Mouse (Mus musculus) embryonic facial prominence, embryonic 14.5 days (tissue): Measurements from ENCODE around the gene Zfp869. TPM values are rescaled to one million over a fixed set of nuclear protein-coding genes. Genes with fewer than 3 reads are reported as not detected.
"Not testable (repeated sequence)": the region's sequence is repeated elsewhere in the genome, so short reads cannot be mapped to it uniquely, and the experiment has no call there.

Experiments
- ATAC-seq: fragments of 200-750 bp; cut with Nextera tagmentation; 2 replicates; pipeline ENCODE4 v1.8.0; 2017; ENCODE audit warnings: low read depth, moderate number of reproducible peaks, moderate TSS enrichment
- DNase-seq: peaks from one replicate; pipeline ENCODE4 v3.0.0-alpha.2; 2015; ENCODE audit warnings: low spot score
- H3K27ac ChIP-seq: fragments of 300-500 bp; sonication (generic); replicated peaks from 2 replicates; pipeline ENCODE4 v1.5.1; 2014; ENCODE audit warnings: low read depth, mild to moderate bottlenecking, low read length, moderate library complexity
- H3K27me3 ChIP-seq: fragments of 300-500 bp; sonication (generic); replicated peaks from 2 replicates; pipeline ENCODE4 v1.6.1; 2014; ENCODE audit warnings: low read length; ENCODE audit not compliant: control insufficient read depth, insufficient read depth
- H3K36me3 ChIP-seq: fragments of 300-500 bp; sonication (generic); 2 replicates; pipeline ENCODE4 v1.6.1; 2014; ENCODE audit warnings: low read length, mixed read lengths; ENCODE audit not compliant: control insufficient read depth, insufficient read depth
- H3K4me1 ChIP-seq: fragments of 300-500 bp; sonication (generic); 2 replicates; pipeline ENCODE4 v1.6.1; 2014; ENCODE audit warnings: antibody characterized with exemption, low read length; ENCODE audit not compliant: control insufficient read depth, insufficient read depth
- H3K4me2 ChIP-seq: fragments of 300-500 bp; sonication (generic); 2 replicates; pipeline ENCODE4 v1.6.1; 2014; ENCODE audit warnings: low read depth, mild to moderate bottlenecking, low read length, moderate library complexity, mixed read lengths
- H3K4me3 ChIP-seq: fragments of 300-500 bp; sonication (generic); 2 replicates; pipeline ENCODE4 v1.5.1; 2014; ENCODE audit warnings: low read depth, mild to moderate bottlenecking, low read length
- H3K9ac ChIP-seq: fragments of 300-500 bp; sonication (generic); 2 replicates; pipeline ENCODE4 v1.6.1; 2014; ENCODE audit warnings: low read depth, mild to moderate bottlenecking, low read length, moderate library complexity, mixed read lengths
- H3K9me3 ChIP-seq: fragments of 300-500 bp; sonication (generic); 2 replicates; pipeline ENCODE4 v1.6.1; 2016; ENCODE audit warnings: low read length; ENCODE audit not compliant: control insufficient read depth
- WGBS: fragments of 180-500 bp; shearing (Covaris S2); extraction: QIAGEN DNeasy Blood & Tissue Kit; methylation state at CpG from one replicate; pipeline ENCODE4 v1.1.7; 2014; 5-methylcytosine and 5-hydroxymethylcytosine counted together
- polyA plus RNA-seq: library from polyadenylated mRNA; unstranded; fragments of >200 nt; fragmentation: Nextera tagmentation; extraction: Ambion mirVana; gene quantifications from 2 replicates; pipeline ENCODE4 v1.2.1, GENCODE M21; 2014

Gene Zfp869
- polyA plus RNA-seq, 1 experiment from 2014 or later = 24.7 TPM

DNA sequence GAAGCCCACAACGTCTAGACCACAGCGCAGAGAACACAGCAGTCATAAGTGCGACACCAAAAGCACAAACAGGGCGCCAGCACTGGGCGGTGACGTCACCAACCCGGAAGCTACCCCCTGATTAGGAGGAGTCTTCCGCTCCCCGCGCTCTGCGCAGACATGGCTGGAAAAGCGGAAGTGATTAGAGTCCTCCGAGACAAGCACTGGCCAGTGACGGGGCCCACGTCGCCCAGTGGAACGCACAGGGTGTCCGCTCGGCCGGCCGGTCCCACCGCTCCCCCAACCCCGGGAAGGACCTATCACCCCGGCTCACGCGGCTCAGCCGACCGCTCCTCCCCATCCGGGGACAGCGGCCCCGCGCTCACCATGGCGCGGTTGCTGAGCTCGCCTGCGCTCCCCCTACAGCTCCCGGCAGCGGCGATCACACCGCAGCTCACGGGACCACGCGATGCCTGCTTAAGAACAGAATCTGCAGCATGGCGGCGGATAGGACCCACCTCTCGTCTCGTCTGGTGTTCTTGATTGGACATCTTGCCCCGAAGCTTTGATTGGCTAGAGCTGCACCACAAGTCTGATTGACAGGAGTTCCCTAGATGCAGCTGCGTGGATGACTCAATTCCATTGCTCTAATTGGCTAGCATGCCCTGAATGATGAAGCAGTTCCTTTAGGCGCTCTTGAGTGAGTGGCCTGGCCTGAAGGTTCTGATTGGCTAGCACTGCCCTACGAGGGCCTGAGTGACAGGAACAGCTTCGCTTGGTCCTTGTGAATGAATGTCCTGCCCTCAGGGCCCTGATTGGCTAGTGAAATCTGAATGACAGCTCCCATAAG lies 6.1 kb upstream of the Zfp869 start:
- H3K4me2 ChIP-seq = peak overlapping the region; percentile 56
- no peaks in the 10 kb centered on the region for H3K9me3 ChIP-seq
- H3K4me3 ChIP-seq = peak overlapping the region; percentile 80
- H3K27ac ChIP-seq = peak overlapping the region; percentile 100
- under 1% methylated on average over 39 of the region's 52 CpGs for WGBS
- no peaks in the 10 kb centered on the region for H3K27me3 ChIP-seq
- ATAC-seq = peak; percentile 98
- peak overlapping the region; percentile 98 for H3K9ac ChIP-seq
- peaks cover 6% of the 10 kb centered on the region for H3K4me1 ChIP-seq
- DNase-seq = peak; percentile 100
- peaks cover 15% of the 10 kb centered on the region; the same call in 1 of the 2 replicates for H3K36me3 ChIP-seq

DNA sequence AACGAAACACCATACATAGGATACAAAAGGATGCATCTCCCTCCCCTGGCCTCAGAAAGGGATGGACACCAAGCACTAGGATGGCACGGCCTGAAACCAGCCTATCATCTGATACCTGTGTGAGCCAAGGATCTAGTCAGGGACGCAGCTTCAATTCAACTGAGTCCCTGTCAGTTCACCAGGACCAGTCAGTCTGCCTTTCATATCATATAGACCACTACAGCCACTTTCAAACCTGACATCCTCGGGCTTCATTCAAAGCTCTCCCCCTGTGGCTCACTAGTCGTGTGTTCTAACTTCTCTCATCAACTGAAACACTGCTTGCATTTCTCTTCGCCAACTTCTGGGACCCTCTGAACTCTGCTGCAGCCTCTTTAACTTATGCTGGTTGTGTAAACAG lies 4.8 kb upstream of the Zfp869 start:
- peak overlapping the region; percentile 52 for H3K9ac ChIP-seq
- H3K27me3 ChIP-seq = no peaks in the 10 kb centered on the region
- peaks cover 6% of the 10 kb centered on the region for H3K4me1 ChIP-seq
- peaks cover 18% of the 10 kb centered on the region for H3K36me3 ChIP-seq
- no peak overlapping the region; the same call in 1 of the 2 replicates for H3K27ac ChIP-seq
- 82% methylated on average over 6 of the region's 6 CpGs for WGBS
- H3K9me3 ChIP-seq = no peaks in the 10 kb centered on the region
- DNase-seq (no peak), ATAC-seq (no peak)
- H3K4me2 ChIP-seq = peak overlapping the region; percentile 56
- H3K4me3 ChIP-seq = peak overlapping the region; percentile 80

DNA sequence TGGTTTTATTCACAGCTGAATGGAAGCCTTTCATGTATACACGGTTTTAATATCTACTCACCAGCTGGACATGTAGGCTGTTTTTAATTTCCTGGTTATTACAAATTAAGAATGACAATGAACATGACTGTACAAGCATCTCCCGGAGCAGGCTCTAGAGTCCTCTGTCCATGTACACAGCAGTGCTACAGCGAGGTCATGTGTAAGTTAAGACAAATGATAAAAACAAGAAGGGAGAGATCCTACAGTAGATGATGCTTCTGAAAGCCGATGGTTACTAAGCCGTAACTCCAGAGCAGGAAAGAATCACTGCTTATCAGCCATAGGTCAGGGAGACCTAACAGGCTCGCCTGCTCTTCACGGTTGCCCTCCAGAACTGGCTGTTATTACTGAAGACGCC lies 3.0 kb upstream of the Zfp869 start:
- ATAC-seq = no peak
- Histone ChIP-seq H3K36me3 (peaks cover 37% of the 10 kb centered on the region), H3K27me3 (no peaks in the 10 kb centered on the region), H3K9me3 (no peaks in the 10 kb centered on the region), H3K27ac (no peak overlapping the region), H3K4me2 (no peak overlapping the region), H3K9ac (no peak overlapping the region), H3K4me1 (peaks cover 6% of the 10 kb centered on the region), H3K4me3 (no peak overlapping the region)
- 88% methylated on average over 8 of the region's 8 CpGs for WGBS
- no peak for DNase-seq

DNA sequence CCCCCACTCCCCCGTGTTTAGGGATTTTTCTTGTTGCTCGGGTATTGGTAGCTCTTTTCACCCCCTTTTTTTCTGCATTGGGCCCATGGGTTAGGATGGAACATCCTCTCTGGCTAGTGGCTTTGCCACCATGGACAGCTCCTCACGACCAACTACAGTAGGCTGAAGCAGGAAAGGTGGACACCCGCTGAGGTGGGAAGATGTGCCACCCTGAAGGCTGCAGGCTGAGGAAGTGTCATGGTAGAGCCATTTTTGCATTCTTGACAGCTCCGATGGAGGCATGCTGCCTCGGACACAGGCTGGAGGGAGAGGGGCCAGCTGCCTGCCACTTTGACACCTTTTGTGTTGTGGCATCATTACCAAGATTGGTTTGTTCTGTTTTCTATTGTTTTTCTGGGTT lies 8.7 kb downstream of the Zfp869 start:
- Histone ChIP-seq H3K9me3 (peaks cover 17% of the 10 kb centered on the region; the same call in 1 of the 2 replicates), H3K4me1 (no peaks in the 10 kb centered on the region), H3K27me3 (no peaks in the 10 kb centered on the region), H3K9ac (no peak overlapping the region), H3K4me3 (no peak overlapping the region), H3K4me2 (no peak overlapping the region), H3K27ac (no peak overlapping the region), H3K36me3 (peaks cover 47% of the 10 kb centered on the region)
- no peak for ATAC-seq
- DNase-seq = no peak
- 73% methylated on average over 6 of the region's 6 CpGs for WGBS

DNA sequence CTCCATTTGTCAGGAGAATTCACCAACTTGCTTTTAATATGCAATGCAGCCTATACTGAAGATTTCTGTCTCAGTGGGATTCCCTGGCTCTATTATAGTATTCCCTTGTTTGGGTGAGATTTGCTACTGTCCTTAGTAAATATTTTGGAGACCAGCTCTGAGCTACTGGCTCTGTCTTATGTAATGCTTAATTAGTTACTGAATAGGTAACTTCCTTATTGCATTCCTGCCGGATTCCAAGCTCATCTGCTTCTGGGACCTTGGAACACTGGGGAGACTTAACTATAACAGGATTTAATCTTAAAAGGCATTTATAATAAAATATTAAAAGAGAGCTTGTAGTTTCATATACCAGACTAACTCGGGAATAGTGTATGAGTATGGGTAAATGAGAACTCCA lies 45.5 kb downstream of the Zfp869 start:
- H3K4me3 ChIP-seq, H3K9ac ChIP-seq, H3K27ac ChIP-seq, H3K9me3 ChIP-seq, H3K27me3 ChIP-seq, H3K4me2 ChIP-seq, ATAC-seq, DNase-seq, H3K4me1 ChIP-seq: not testable (repeated sequence)
- H3K36me3 ChIP-seq = peaks cover 28% of the 10 kb centered on the region
- WGBS = 72% methylated on average over 2 of the region's 2 CpGs

DNA sequence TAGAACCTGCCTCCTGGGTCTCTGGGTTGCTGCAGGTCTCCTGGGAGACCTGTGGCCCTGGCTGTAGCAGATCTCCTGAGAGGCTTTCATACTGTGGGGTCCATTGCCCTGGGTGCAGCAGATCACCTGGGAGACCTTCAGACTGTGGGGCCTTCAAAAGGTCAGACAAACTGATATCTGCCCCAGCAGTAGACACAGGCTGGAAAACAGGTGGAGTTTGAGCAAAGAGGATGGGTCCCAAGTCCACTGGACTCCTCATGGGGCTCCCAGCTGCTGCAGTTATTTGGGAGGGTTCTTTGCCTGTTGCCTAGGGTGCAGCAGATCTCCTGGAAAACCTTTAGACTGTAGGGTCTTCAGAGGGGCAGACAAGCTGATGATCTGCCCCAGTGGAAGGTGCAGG lies 49.2 kb downstream of the Zfp869 start:
- H3K36me3 ChIP-seq = peaks cover 34% of the 10 kb centered on the region
- no peak overlapping the region for H3K27ac ChIP-seq
- no peaks in the 10 kb centered on the region for H3K4me1 ChIP-seq
- no peaks in the 10 kb centered on the region for H3K27me3 ChIP-seq
- ATAC-seq (no peak), DNase-seq (no peak)
- peaks cover 13% of the 10 kb centered on the region for H3K9me3 ChIP-seq
- no peak overlapping the region for H3K4me2 ChIP-seq
- H3K9ac ChIP-seq = no peak overlapping the region
- no peak overlapping the region for H3K4me3 ChIP-seq

Other genes starting within 250 kb of the Zfp869 start
- gene Gm7697, start 187.7 kb downstream of the Zfp869 start, polyA plus RNA-seq = not detected in 2 replicates
- gene Zfp868, start 85.2 kb downstream of the Zfp869 start, polyA plus RNA-seq = 17.3 and 19.8 TPM in 2 replicates
- 1.5 and 1.8 TPM in 2 replicates for gene Zfp964, start 56.2 kb downstream of the Zfp869 start, polyA plus RNA-seq
- gene Zfp963, start 39.2 kb upstream of the Zfp869 start, polyA plus RNA-seq = 6.4 and 8.3 TPM in 2 replicates
- gene Gm20422, start 64.2 kb upstream of the Zfp869 start, polyA plus RNA-seq = 0.22 and 0.43 TPM in 2 replicates
- 41.8 and 42.9 TPM in 2 replicates for gene Atp13a1, start 80.4 kb upstream of the Zfp869 start, polyA plus RNA-seq
- 26.0 and 29.9 TPM in 2 replicates for gene Zfp866, start 80.5 kb upstream of the Zfp869 start, polyA plus RNA-seq
- gene Gmip, start 98.0 kb upstream of the Zfp869 start, polyA plus RNA-seq = 7.0 and 8.6 TPM in 2 replicates
- gene Lpar2, start 111.7 kb upstream of the Zfp869 start, polyA plus RNA-seq = 0.86 and 0.92 TPM in 2 replicates
- gene Pbx4, start 121.8 kb upstream of the Zfp869 start, polyA plus RNA-seq = 8.4 and 9.0 TPM in 2 replicates
- 1.1 and 1.3 TPM in 2 replicates for gene Cilp2, start 177.0 kb upstream of the Zfp869 start, polyA plus RNA-seq
- gene Tssk6, start 191.5 kb upstream of the Zfp869 start, polyA plus RNA-seq = 2.5 and 3.1 TPM in 2 replicates
- 185 and 201 TPM in 2 replicates for gene Ndufa13, start 191.8 kb upstream of the Zfp869 start, polyA plus RNA-seq
- 3.6 and 3.8 TPM in 2 replicates for gene Yjefn3, start 192.0 kb upstream of the Zfp869 start, polyA plus RNA-seq